Mouse (Mus musculus) kidney, postnatal 0 days (tissue): ENCODE data around the gene Gfy. TPM values are rescaled to one million over a fixed set of nuclear protein-coding genes. Genes with fewer than 3 reads are reported as not detected.

Source experiments
- ATAC-seq: fragments of 200-750 bp; cut with Nextera tagmentation; replicated peaks from 2 replicates; pipeline ENCODE4 v1.8.0; 2017; ENCODE audit warnings: low read depth, moderate number of reproducible peaks, moderate TSS enrichment, moderate library complexity; ENCODE audit not compliant: low FRiP score
- DNase-seq: peaks from one replicate; pipeline ENCODE4 v3.0.0-alpha.2; 2016; ENCODE audit warnings: low spot score
- H3K27ac ChIP-seq: fragments of 300-500 bp; sonication (generic); 2 replicates; pipeline ENCODE4 v1.5.1; 2014; ENCODE audit warnings: mild to moderate bottlenecking
- H3K27me3 ChIP-seq: fragments of 300-500 bp; sonication (generic); 2 replicates; pipeline ENCODE4 v1.6.1; 2014; ENCODE audit warnings: low read length, mixed read lengths; ENCODE audit not compliant: insufficient read depth
- H3K36me3 ChIP-seq: fragments of 300-500 bp; sonication (generic); 2 replicates; pipeline ENCODE4 v1.6.1; 2014; ENCODE audit warnings: low read length, mixed read lengths; ENCODE audit not compliant: insufficient read depth
- H3K4me1 ChIP-seq: fragments of 300-500 bp; sonication (generic); replicated peaks from 2 replicates; pipeline ENCODE4 v1.6.1; 2014; ENCODE audit warnings: antibody characterized with exemption, low read length, mixed read lengths; ENCODE audit not compliant: insufficient read depth
- H3K4me2 ChIP-seq: fragments of 300-500 bp; sonication (generic); 2 replicates; pipeline ENCODE4 v1.6.1; 2014; ENCODE audit warnings: mild to moderate bottlenecking, low read length, moderate library complexity, mixed read lengths
- H3K4me3 ChIP-seq: fragments of 300-500 bp; sonication (generic); replicated peaks from 2 replicates; pipeline ENCODE4 v1.5.1; 2014; ENCODE audit warnings: low read depth, low read length
- H3K9ac ChIP-seq: fragments of 300-500 bp; sonication (generic); 2 replicates; pipeline ENCODE4 v1.6.1; 2014; ENCODE audit warnings: low read depth, low read length
- H3K9me3 ChIP-seq: fragments of 300-500 bp; sonication (generic); replicated peaks from 2 replicates; pipeline ENCODE4 v1.6.1; 2016; ENCODE audit warnings: low read length, inconsistent platforms, mixed read lengths
- CTCF ChIP-seq: IDR thresholded peaks from 2 replicates; pipeline ENCODE4 v1.5.1; 2016; ENCODE audit warnings: antibody characterized with exemption, low read depth, mild to moderate bottlenecking, moderate library complexity
- WGBS: fragments of 180-500 bp; shearing (Covaris S2); extraction: QIAGEN DNeasy Blood & Tissue Kit; methylation state at CpG from one replicate; pipeline ENCODE4 v1.1.7; 2014; 5-methylcytosine and 5-hydroxymethylcytosine counted together
- microRNA-seq: library from miRNA; unstranded; fragments of <30 nt; microRNA quantifications from one replicate; pipeline ENCODE4, GENCODE M21; 2016
- polyA plus RNA-seq: library from polyadenylated mRNA; unstranded; fragments of >200 nt; fragmentation: Nextera tagmentation; extraction: Ambion mirVana; gene quantifications from 2 replicates; pipeline ENCODE4 v1.2.1, GENCODE M21; 2015

Gene Gfy
- polyA plus RNA-seq, 1 experiment from 2014 or later: not detected

GRCm38 (mm10) chr7:45129776-45130512, 49.4 kb downstream of the Gfy start:
- ATAC-seq (no peak), DNase-seq (no peak)
- WGBS: 58% methylated on average over 15 of the region's 15 CpGs
- H3K9ac ChIP-seq: peak overlapping the region; percentile 60; the same call in 1 of the 2 replicates
- H3K36me3 ChIP-seq: peaks cover 19% of the 10 kb centered on the region
- H3K9me3 ChIP-seq: no peaks in the 10 kb centered on the region
- H3K27me3 ChIP-seq: no peaks in the 10 kb centered on the region
- peak overlapping the region; percentile 64 for H3K4me2 ChIP-seq
- TF ChIP-seq CTCF: no peak
- H3K4me3 ChIP-seq: no peak overlapping the region; the same call in 1 of the 2 replicates
- peak overlapping the region; percentile 90 for H3K27ac ChIP-seq
- peaks cover 32% of the 10 kb centered on the region for H3K4me1 ChIP-seq

GRCm38 (mm10) chr7:45129318-45129717, 50.1 kb downstream of the Gfy start:
- peak overlapping the region; percentile 90 for H3K27ac ChIP-seq
- no peak for ATAC-seq

GRCm38 (mm10) chr7:45128624-45129246, 50.6 kb downstream of the Gfy start, which contains the start of gene Rpl13a:
Gene Rpl13a, minus strand, starts transcription at chr7:45128761.
- under 1% methylated on average over 48 of the region's 48 CpGs for WGBS
- Histone ChIP-seq H3K27me3 (no peaks in the 10 kb centered on the region), H3K4me3 (peak within 1 kb of the TSS; percentile 85), H3K27ac (peak within 1 kb of the TSS; percentile 90), H3K4me2 (peak within 1 kb of the TSS; percentile 82), H3K4me1 (peaks cover 30% of the 10 kb centered on the region; the same call in 1 of the 2 replicates), H3K9me3 (no peaks in the 10 kb centered on the region), H3K36me3 (peaks cover 19% of the 10 kb centered on the region), H3K9ac (peak within 1 kb of the TSS; percentile 96)
- ATAC-seq (peak; percentile 92), DNase-seq (peak; percentile 99)
- peak; percentile 89 for TF ChIP-seq CTCF

More at GRCm38 (mm10) chr7:45129318-45129717, 50.1 kb downstream of the Gfy start:
- H3K27me3 ChIP-seq: no peaks in the 10 kb centered on the region
- H3K4me3 ChIP-seq: peak overlapping the region; percentile 40
- peaks cover 19% of the 10 kb centered on the region for H3K36me3 ChIP-seq
- H3K4me2 ChIP-seq: peak overlapping the region; percentile 64
- TF ChIP-seq CTCF: no peak
- H3K9me3 ChIP-seq: no peaks in the 10 kb centered on the region
- WGBS: under 1% methylated on average over 17 of the region's 17 CpGs
- H3K9ac ChIP-seq: peak overlapping the region; percentile 60
- peaks cover 30% of the 10 kb centered on the region; the same call in 1 of the 2 replicates for H3K4me1 ChIP-seq
- no peak for DNase-seq

- no peak for DNase-seq
- 3% methylated on average over 6 of the region's 6 CpGs for WGBS
Measured at GRCm38 (mm10) chr7:45127700-45128224, 51.6 kb downstream of the Gfy start.

GRCm38 (mm10) chr7:45126844-45127699, 52.3 kb downstream of the Gfy start:
- peak; percentile 41; the same call in 1 of the 2 replicates for TF ChIP-seq CTCF
- H3K4me3 ChIP-seq: peak overlapping the region; percentile 85
- H3K9me3 ChIP-seq: no peaks in the 10 kb centered on the region
- peaks cover 40% of the 10 kb centered on the region; the same call in 1 of the 2 replicates for H3K4me1 ChIP-seq
- DNase-seq (no peak), ATAC-seq (no peak)
- H3K4me2 ChIP-seq: peak overlapping the region; percentile 82
- peak overlapping the region; percentile 96 for H3K9ac ChIP-seq
- WGBS: 31% methylated on average over 21 of the region's 21 CpGs
- H3K27ac ChIP-seq: peak overlapping the region; percentile 87
- no peaks in the 10 kb centered on the region for H3K27me3 ChIP-seq
- peaks cover 31% of the 10 kb centered on the region for H3K36me3 ChIP-seq

More at GRCm38 (mm10) chr7:45127700-45128224, 51.6 kb downstream of the Gfy start:
- peaks cover 35% of the 10 kb centered on the region; the same call in 1 of the 2 replicates for H3K4me1 ChIP-seq
- peak overlapping the region; percentile 96 for H3K9ac ChIP-seq
- H3K9me3 ChIP-seq: no peaks in the 10 kb centered on the region
- ATAC-seq: no peak
- H3K27me3 ChIP-seq: no peaks in the 10 kb centered on the region
- H3K36me3 ChIP-seq: peaks cover 24% of the 10 kb centered on the region
- peak overlapping the region; percentile 85 for H3K4me3 ChIP-seq
- H3K27ac ChIP-seq: peak overlapping the region; percentile 87
- no peak for TF ChIP-seq CTCF
- H3K4me2 ChIP-seq: peak overlapping the region; percentile 82

Small RNA genes within 50 kb of the gene (microRNA-seq; reads per million reads assigned to microRNA genes)
- gene Mir5121 (10.2 reads per million, percentile 23 among the genes with 10 or more reads in this experiment), gene Mir7055 (not detected)

Other genes starting within 250 kb of the Gfy start
- gene Tsks, start 236.4 kb downstream of the Gfy start, polyA plus RNA-seq: 0.13 and 0.14 TPM in 2 replicates
- gene Cpt1c, start 204.7 kb downstream of the Gfy start, polyA plus RNA-seq: 13.2 and 13.7 TPM in 2 replicates
- gene Prmt1, start 193.0 kb downstream of the Gfy start, polyA plus RNA-seq: 414 and 449 TPM in 2 replicates
- 73.6 and 76.0 TPM in 2 replicates for gene Irf3, start 181.9 kb downstream of the Gfy start, polyA plus RNA-seq
- gene Bcl2l12, start 180.9 kb downstream of the Gfy start, polyA plus RNA-seq: 42.8 and 43.4 TPM in 2 replicates
- gene Scaf1, start 163.2 kb downstream of the Gfy start, polyA plus RNA-seq: 25.6 and 27.3 TPM in 2 replicates
- gene Rras, start 161.6 kb downstream of the Gfy start, polyA plus RNA-seq: 47.6 and 53.0 TPM in 2 replicates
- 5.8 and 6.1 TPM in 2 replicates for gene Prr12, start 126.7 kb downstream of the Gfy start, polyA plus RNA-seq
- 65.0 and 65.3 TPM in 2 replicates for gene Nosip, start 117.1 kb downstream of the Gfy start, polyA plus RNA-seq
- gene Prrg2, start 116.9 kb downstream of the Gfy start, polyA plus RNA-seq: 44.3 and 45.1 TPM in 2 replicates
- 215 and 228 TPM in 2 replicates for gene Rcn3, start 87.3 kb downstream of the Gfy start, polyA plus RNA-seq
- gene Fcgrt, start 75.7 kb downstream of the Gfy start, polyA plus RNA-seq: 134 and 145 TPM in 2 replicates
- 1,486 and 1,553 TPM in 2 replicates for gene Rps11, start 55.1 kb downstream of the Gfy start, polyA plus RNA-seq
- 1,804 and 1,959 TPM in 2 replicates for gene Rpl13a, start 50.8 kb downstream of the Gfy start, polyA plus RNA-seq
- gene Gm45713, start 43.3 kb downstream of the Gfy start, polyA plus RNA-seq: 0.83 and 1.3 TPM in 2 replicates
- gene Flt3l, start 43.1 kb downstream of the Gfy start, polyA plus RNA-seq: 2.2 and 2.4 TPM in 2 replicates
- gene Pih1d1, start 25.3 kb downstream of the Gfy start, polyA plus RNA-seq: 81.3 and 88.6 TPM in 2 replicates
- 55.4 and 62.7 TPM in 2 replicates for gene Aldh16a1, start 25.0 kb downstream of the Gfy start, polyA plus RNA-seq
- gene Slc17a7, start 15.6 kb downstream of the Gfy start, polyA plus RNA-seq: 0.17 TPM in 2 replicates
- gene Pth2, start 1.4 kb upstream of the Gfy start, polyA plus RNA-seq: not detected in 2 replicates
- 0.36 and 0.43 TPM in 2 replicates for gene Ccdc155, start 25.3 kb upstream of the Gfy start, polyA plus RNA-seq
- gene Dkkl1, start 32.6 kb upstream of the Gfy start, polyA plus RNA-seq: 0.47 and 1.3 TPM in 2 replicates
- gene Tead2, start 36.2 kb upstream of the Gfy start, polyA plus RNA-seq: 94.3 and 112 TPM in 2 replicates
- 2.1 and 2.6 TPM in 2 replicates for gene Cd37, start 59.5 kb upstream of the Gfy start, polyA plus RNA-seq
- gene Slc6a16, start 61.5 kb upstream of the Gfy start, polyA plus RNA-seq: 0.18 and 0.45 TPM in 2 replicates
- gene Slc6a21, start 97.9 kb upstream of the Gfy start, polyA plus RNA-seq: not detected in 2 replicates
- 14.4 and 15.9 TPM in 2 replicates for gene Trpm4, start 154.2 kb upstream of the Gfy start, polyA plus RNA-seq
- gene Hrc, start 155.7 kb upstream of the Gfy start, polyA plus RNA-seq: 0.75 and 1.1 TPM in 2 replicates
- gene Ppfia3, start 187.4 kb upstream of the Gfy start, polyA plus RNA-seq: 4.3 and 5.4 TPM in 2 replicates
- 1.2 and 1.6 TPM in 2 replicates for gene Lin7b, start 191.0 kb upstream of the Gfy start, polyA plus RNA-seq
- 148 and 163 TPM in 2 replicates for gene Snrnp70, start 216.2 kb upstream of the Gfy start, polyA plus RNA-seq
- 0.05 and 0.06 TPM in 2 replicates for gene Kcna7, start 226.1 kb upstream of the Gfy start, polyA plus RNA-seq
- 1.5 and 1.6 TPM in 2 replicates for gene Ntf5, start 234.1 kb upstream of the Gfy start, polyA plus RNA-seq
- not detected in 2 replicates for gene Lhb, start 241.3 kb upstream of the Gfy start, polyA plus RNA-seq